Mouse (Mus musculus): Measurements from ENCODE around the gene Pdgfc. TPM values are rescaled to one million over a fixed set of nuclear protein-coding genes. Genes with fewer than 3 reads are reported as not detected.

Pdgfc gene
- polyA plus RNA-seq, 2 experiments = 0.32 to 0.37 TPM

- H3K27ac ChIP-seq = no peak overlapping the region
- no peaks in the 10 kb centered on the region for H3K36me3 ChIP-seq (replicated peaks; ENCODE audit: control insufficient read depth, insufficient read depth, low read depth)
- DNase-seq (ENCODE audit: low read depth in 3 of 3, low spot score in 3 of 3) (no peak), ATAC-seq (ENCODE audit: insufficient read depth) (no peak)
- H3K9ac ChIP-seq (replicated peaks) = no peak overlapping the region
- WGBS (ENCODE audit: insufficient replicate concordance) = 55% methylated on average over 4 of the region's 4 CpGs
- H3K4me2 ChIP-seq (ENCODE audit: low read depth) = no peak overlapping the region
- H3K4me1 ChIP-seq (replicated peaks; ENCODE audit: control insufficient read depth in 2 of 2, insufficient read depth in 2 of 2, low read length in 1 of 2) = no peaks in the 10 kb centered on the region
- no peaks in the 10 kb centered on the region for H3K27me3 ChIP-seq (ENCODE audit: control insufficient read depth, insufficient read depth, low read length)
- TF ChIP-seq EP300 (IDR thresholded peaks at IDR 0.05; ENCODE audit: low read depth) (no peak), CTCF (IDR thresholded peaks at IDR 0.05; ENCODE audit: low read depth) (no peak)
- no peaks in the 10 kb centered on the region for H3K9me3 ChIP-seq (ENCODE audit: control insufficient read depth, low read length)
- no peak overlapping the region for H3K4me3 ChIP-seq (ENCODE audit: insufficient read depth in 1 of 2, low read depth in 2 of 2, low read length in 2 of 2)
Observed at GRCm38 (mm10) chr3:81228344-81228743, 192.1 kb downstream of the Pdgfc start.

- H3K9ac ChIP-seq (replicated peaks) = no peak overlapping the region
- ATAC-seq (ENCODE audit: insufficient read depth) = no peak
- no peaks in the 10 kb centered on the region for H3K36me3 ChIP-seq (replicated peaks; ENCODE audit: control insufficient read depth, insufficient read depth, low read depth)
- H3K27me3 ChIP-seq (ENCODE audit: control insufficient read depth, insufficient read depth, low read length) = no peaks in the 10 kb centered on the region
- H3K9me3 ChIP-seq (ENCODE audit: control insufficient read depth, low read length) = no peaks in the 10 kb centered on the region
- H3K4me2 ChIP-seq (ENCODE audit: low read depth) = no peak overlapping the region
- H3K4me1 ChIP-seq (replicated peaks; ENCODE audit: control insufficient read depth in 2 of 2, insufficient read depth in 2 of 2, low read length in 1 of 2) = no peaks in the 10 kb centered on the region
- WGBS (ENCODE audit: insufficient replicate concordance) = 43% methylated on average over 7 of the region's 7 CpGs
- no peak for DNase-seq (ENCODE audit: low read depth in 3 of 3, low spot score in 3 of 3)
- no peak overlapping the region for H3K4me3 ChIP-seq (ENCODE audit: insufficient read depth in 1 of 2, low read depth in 2 of 2, low read length in 2 of 2)
- TF ChIP-seq EP300 (IDR thresholded peaks at IDR 0.05; ENCODE audit: low read depth) = no peak
- TF ChIP-seq CTCF (IDR thresholded peaks at IDR 0.05; ENCODE audit: low read depth) = no peak
- H3K27ac ChIP-seq = no peak overlapping the region
Observed at GRCm38 (mm10) chr3:81242697-81243590, 206.7 kb downstream of the Pdgfc start.

- H3K9me3 ChIP-seq (ENCODE audit: control insufficient read depth, low read length) = no peaks in the 10 kb centered on the region
- DNase-seq (ENCODE audit: low read depth in 3 of 3, low spot score in 3 of 3) (no peak), ATAC-seq (ENCODE audit: insufficient read depth) (no peak)
- H3K9ac ChIP-seq (replicated peaks) = no peak overlapping the region
- H3K27ac ChIP-seq = no peak overlapping the region
- no peak overlapping the region for H3K4me2 ChIP-seq (ENCODE audit: low read depth)
- WGBS (ENCODE audit: insufficient replicate concordance) = 63% methylated on average over 6 of the region's 6 CpGs
- no peaks in the 10 kb centered on the region for H3K4me1 ChIP-seq (replicated peaks; ENCODE audit: control insufficient read depth in 2 of 2, insufficient read depth in 2 of 2, low read length in 1 of 2)
- no peaks in the 10 kb centered on the region for H3K27me3 ChIP-seq (ENCODE audit: control insufficient read depth, insufficient read depth, low read length)
- H3K36me3 ChIP-seq (replicated peaks; ENCODE audit: control insufficient read depth, insufficient read depth, low read depth) = no peaks in the 10 kb centered on the region
- TF ChIP-seq CTCF (IDR thresholded peaks at IDR 0.05; ENCODE audit: low read depth) = no peak
- TF ChIP-seq EP300 (IDR thresholded peaks at IDR 0.05; ENCODE audit: low read depth) = no peak
- H3K4me3 ChIP-seq (ENCODE audit: insufficient read depth in 1 of 2, low read depth in 2 of 2, low read length in 2 of 2) = no peak overlapping the region
Observed at GRCm38 (mm10) chr3:81243591-81243990, 207.4 kb downstream of the Pdgfc start.

- ATAC-seq (ENCODE audit: insufficient read depth) (no peak), DNase-seq (ENCODE audit: low read depth in 3 of 3, low spot score in 3 of 3) (no peak)
- no peak for TF ChIP-seq EP300 (IDR thresholded peaks at IDR 0.05; ENCODE audit: low read depth)
- no peak for TF ChIP-seq CTCF (IDR thresholded peaks at IDR 0.05; ENCODE audit: low read depth)
- H3K36me3 ChIP-seq (replicated peaks; ENCODE audit: control insufficient read depth, insufficient read depth, low read depth) = no peaks in the 10 kb centered on the region
- no peak overlapping the region for H3K27ac ChIP-seq
- no peaks in the 10 kb centered on the region for H3K9me3 ChIP-seq (ENCODE audit: control insufficient read depth, low read length)
- no peaks in the 10 kb centered on the region for H3K27me3 ChIP-seq (ENCODE audit: control insufficient read depth, insufficient read depth, low read length)
- 63% methylated on average over 1 of the region's 1 CpGs for WGBS (ENCODE audit: insufficient replicate concordance)
- no peak overlapping the region for H3K4me2 ChIP-seq (ENCODE audit: low read depth)
- H3K4me1 ChIP-seq (replicated peaks; ENCODE audit: control insufficient read depth in 2 of 2, insufficient read depth in 2 of 2, low read length in 1 of 2) = no peaks in the 10 kb centered on the region
- no peak overlapping the region for H3K9ac ChIP-seq (replicated peaks)
- no peak overlapping the region for H3K4me3 ChIP-seq (ENCODE audit: insufficient read depth in 1 of 2, low read depth in 2 of 2, low read length in 2 of 2)
Observed at GRCm38 (mm10) chr3:81262801-81263200, 226.6 kb downstream of the Pdgfc start.

Other genes with a start within 250 kb of the Pdgfc start
- 0.03 and 0.12 TPM in 2 replicates for gene Gria2, start 233.6 kb upstream of the Pdgfc start, polyA plus RNA-seq (2012; rRNA removed)
- 0.04 TPM in 1 of 2 replicates, not detected in the other for gene Gria2, start 233.6 kb upstream of the Pdgfc start, polyA plus RNA-seq (2014; fragmentation: Nextera tagmentation; extraction: Ambion mirVana)
- 0.05 and 0.07 TPM in 2 replicates for gene Glrb, start 122.8 kb upstream of the Pdgfc start, polyA plus RNA-seq (2012; rRNA removed)
- 0.11 and 0.18 TPM in 2 replicates for gene Glrb, start 122.8 kb upstream of the Pdgfc start, polyA plus RNA-seq (2014; fragmentation: Nextera tagmentation; extraction: Ambion mirVana)

All from liver, embryonic 14.5 days (tissue).